Mouse (Mus musculus) adrenal gland, postnatal 25 days (tissue): ENCODE measurements around the gene Ryk. TPM values are rescaled to one million over a fixed set of nuclear protein-coding genes. Genes with fewer than 3 reads are reported as not detected.

Source experiments
- DNase-seq: peaks from one replicate; pipeline ENCODE4 v3.0.0; 2021; ENCODE audit warnings: mixed read lengths
- long read RNA-seq: library from polyadenylated mRNA; stranded (forward); transcript quantifications from one replicate; pipeline ENCODE4 v2.0.0, GENCODE M21; 2021
- total RNA-seq: library from RNA; stranded (reverse); gene quantifications from 2 replicates; pipeline ENCODE4 v1.2.3, GENCODE M21; 2021

The Ryk gene
- 55.2 and 57.1 TPM in 2 replicates for total RNA-seq
- long read RNA-seq, transcript Ryk-201 (15 exons, 2,852 nt): minor isoform, 24 of 66 reads
- long read RNA-seq, transcript Ryk-203 (15 exons, 2,505 nt): major isoform, 33 of 66 reads
- long read RNA-seq, partial matches to known transcripts: 6 of 66 reads
- long read RNA-seq, other reads (novel, unspliced or antisense): 2 of 66 reads

DNA sequence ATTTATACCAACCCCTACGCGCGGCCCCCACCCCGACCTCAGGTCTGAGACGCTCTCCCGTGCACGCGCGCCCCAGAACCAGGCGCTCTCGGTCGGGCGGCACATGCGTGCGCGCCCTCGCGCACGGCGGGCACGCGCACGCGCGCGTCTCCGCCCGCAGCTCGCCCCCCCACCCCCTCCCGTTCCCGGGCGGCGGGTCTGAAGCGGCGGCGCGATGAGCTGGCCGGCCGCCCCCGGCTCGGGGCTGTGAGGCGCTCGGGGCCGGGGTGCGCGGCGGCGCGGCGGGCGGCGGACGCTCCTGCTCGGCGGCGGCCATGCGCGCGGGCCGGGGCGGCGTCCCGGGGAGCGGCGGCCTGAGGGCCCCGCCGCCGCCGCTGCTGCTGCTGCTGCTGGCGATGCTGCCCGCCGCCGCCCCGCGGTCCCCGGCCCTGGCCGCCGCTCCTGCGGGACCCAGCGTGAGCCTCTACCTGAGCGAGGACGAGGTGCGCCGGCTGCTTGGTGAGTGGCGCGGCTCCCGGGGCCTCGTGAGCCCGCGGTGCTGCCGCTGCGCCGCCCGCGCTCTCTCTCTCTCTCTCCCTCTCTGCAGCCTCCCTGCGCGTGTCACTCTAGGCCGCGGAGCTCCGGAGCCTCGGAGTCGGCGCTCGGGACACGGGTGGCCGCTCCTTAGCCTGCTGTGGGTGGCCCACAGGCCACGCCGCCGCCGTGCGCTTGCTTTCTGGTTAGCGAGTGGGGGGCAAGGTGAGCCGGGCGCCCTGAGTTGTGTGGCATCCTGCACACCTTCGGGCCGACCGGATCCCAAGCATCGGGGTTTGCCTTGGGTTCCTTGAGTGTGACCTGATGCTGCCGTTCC, at the start of gene Ryk:
Gene Ryk (plus strand): TSS at position 176 of the 850 bp plus-strand sequence.
- peak; percentile 79 for DNase-seq

DNA sequence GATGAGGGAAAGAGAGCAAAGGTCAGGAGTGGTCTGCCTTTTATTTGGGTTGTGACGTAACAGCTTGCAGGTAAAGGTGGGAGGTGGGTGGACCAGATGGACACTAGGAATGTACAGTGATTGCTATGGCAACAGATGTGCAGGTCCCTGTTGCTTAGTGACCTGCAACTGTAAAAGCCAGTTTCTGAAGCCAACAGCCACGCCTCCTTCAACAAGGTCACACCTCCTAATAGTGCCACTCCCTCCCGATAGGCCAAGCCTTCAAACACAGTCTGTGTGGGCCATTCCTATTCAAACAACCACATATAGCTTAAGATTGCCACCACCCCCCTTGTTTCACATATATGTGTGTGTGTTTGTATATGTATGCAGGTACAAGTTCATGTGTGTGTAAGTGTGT, 45.2 kb upstream of the Ryk start:
- no peak for DNase-seq

DNA sequence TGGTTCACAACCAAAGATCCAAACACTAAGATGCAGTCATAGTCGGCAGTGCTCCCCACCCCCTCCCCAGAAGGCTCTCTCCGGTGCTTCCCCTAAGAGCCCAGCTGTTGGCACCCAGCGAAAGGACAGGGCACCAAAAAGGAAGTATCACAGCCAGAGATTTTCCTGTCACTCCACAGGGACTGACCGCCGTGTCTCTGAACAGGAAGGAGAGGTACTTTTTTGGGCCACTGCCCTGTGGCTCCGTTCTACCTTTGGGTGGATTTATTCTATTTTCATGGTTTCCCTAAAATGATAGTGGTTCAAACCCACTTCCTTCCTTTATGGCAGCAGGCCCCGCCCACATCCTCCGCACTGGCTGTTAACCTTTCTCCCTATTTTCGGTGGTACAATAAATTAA, 42.9 kb upstream of the Ryk start:
- peak; percentile 15 for DNase-seq

DNA sequence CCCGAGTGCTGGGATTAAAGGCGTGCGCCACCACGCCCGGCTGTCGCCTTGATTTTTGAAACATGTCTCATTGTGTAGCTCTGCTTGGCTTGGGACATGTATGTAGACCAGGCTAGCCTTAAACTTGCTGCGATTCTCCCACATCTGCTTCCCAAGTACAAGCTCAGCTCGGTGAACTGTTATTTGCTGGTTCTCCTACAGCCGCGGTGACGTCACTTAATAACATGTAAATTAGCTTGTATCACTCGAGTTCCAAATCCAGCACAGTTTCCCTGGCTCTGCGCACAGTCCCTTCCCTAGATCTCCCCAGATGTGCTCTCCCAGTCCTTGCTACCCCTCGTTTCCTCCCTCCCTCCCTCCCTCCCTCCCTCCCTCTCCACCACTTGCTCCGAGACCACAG, 41.9 kb upstream of the Ryk start:
- DNase-seq: no peak

DNA sequence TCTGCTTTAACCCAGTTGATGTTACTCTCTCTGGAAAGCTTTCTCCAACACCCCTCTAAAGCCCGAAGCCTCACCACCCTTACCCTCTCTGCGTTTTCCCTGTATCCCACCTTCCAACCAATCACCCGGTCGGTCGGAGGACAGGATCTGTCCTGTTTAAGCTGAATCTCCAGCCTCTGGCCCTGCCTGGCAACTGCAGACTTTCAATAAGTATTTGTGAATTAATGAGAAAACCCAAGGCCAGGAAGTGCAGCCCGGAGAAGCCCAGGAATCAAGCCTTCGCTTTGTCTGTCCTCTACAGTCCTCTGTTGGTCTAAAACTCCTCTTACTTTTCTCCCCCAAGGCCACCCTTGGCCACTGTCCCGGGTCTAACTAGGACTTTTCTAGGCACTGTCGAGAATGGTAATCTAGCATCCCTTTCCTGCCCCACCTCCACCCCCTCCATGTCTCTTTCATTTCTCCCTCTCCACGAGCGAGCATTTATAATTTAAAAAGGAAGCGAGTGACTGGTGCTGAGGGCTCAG, 41.4 kb upstream of the Ryk start:
- peak; percentile 47 for DNase-seq

DNA sequence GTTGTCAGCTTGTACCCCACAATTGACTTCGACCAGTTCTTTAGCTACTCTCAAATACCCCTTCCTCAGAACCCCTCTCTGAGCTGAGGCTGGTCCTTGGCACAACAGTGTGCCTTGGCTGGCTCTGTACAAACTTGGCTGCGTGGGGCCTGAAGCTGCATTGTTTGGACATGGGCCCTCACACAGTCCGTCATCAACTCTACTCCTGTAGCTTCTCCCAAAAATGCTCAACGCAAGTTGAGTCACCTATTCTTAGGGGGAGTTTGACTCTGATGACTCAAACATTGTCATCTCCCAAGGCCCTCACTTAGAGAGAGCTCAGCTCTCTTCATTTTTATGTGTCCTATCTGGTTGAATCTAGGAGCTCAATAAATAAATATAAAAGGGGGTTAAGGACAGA, 36.3 kb upstream of the Ryk start:
- no peak for DNase-seq

DNA sequence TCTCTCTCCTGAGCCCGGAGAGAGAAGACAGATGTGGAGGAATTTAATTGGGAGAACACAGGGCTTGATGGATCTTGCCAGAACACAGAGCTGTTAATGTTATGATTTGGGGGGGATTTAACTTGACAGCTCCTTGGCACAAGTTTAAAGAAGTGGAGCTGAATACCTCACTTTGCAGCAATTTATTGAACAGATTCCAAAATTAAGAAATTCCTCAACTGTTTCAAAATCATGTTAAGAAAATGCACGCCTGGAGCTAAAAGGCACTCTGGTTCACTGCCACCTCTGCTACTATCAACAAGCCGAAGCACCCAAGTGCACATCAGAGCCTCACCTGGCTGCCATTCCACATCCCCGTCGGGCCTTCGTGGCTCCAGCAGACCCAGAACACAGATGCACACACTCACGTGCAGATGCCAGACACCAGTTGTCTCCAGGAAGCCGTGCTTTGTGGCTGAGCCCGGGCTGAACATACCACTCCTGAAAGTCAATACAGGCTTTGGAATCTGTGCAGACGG, 28.6 kb upstream of the Ryk start:
- DNase-seq: no peak

DNA sequence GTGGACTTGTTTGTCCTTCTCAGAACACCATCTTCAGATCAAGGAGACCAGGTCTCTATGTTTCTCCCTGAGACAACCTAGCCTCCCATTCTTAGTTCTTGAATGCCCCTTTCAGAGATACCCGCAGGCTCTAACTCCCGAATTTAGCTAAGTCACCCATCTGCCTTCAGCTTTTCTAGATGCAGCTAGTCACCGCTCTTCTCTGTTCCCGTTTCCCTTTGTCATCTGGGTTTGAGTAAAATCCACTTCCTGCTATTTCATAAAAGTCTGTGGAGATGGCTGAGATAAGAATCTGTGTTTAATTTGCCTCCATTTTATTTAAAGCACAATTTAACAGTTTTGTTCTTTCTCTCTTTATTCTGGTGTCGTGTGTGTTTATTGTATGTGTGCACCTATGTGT, 23.5 kb upstream of the Ryk start:
- DNase-seq: no peak

DNA sequence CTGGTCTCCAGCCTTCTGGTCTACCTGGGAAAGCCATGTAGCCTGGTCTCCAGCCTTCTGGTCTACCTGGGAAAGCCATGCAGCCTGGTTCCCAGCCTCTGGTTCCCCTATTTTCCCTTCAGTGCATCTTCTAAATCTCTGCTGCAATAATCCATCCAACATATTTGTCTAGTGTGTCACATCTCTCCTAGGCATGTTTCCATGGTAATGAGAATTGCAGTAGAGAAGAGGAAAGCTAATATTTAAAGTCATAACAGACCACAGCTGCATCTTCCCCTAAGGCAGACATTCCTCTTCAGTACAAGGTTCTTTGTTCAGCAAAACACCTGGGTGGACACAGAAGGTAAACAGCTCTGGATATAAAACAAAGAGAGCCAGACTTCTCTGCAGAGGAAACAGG, 16.5 kb upstream of the Ryk start:
- no peak for DNase-seq

DNA sequence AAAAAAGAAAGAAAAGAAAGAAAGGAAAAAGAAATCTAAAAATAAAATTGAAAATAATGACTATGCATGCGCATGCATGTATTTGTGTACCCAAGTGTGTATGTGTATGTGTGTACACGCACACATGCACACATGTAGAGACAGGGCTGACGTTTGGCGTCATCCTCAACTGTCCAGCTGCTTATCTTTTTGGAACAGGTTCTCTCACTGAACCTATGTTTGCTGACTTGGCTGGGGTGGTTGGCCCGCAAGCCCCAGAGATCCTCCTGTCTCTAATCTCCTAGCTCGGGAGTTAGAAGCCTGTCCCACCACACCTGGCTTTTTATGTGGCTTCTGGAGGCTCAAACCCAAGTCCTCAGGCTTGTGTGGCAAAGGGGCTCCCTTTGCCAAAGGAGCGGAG, 6.1 kb upstream of the Ryk start:
- no peak for DNase-seq

DNA sequence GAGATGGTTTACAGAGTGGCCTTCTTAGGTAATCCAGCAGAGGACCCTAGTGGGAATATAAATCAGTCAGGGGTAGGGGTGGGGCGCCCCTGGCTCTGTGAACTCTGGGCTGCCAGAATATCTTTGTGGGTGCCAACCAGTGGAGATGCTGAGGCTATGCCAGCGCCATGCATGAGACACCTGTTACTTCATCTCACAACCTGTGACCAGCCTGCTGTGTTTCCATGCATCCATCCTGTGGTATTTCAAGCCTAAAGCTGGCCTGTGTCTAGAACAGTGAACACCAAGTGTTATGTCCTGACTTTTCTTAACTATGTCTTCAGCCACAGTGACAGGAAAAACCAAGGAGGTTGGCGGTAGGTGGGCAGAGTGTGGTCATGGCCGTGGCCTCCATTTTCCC, 3.2 kb upstream of the Ryk start:
- no peak for DNase-seq

DNA sequence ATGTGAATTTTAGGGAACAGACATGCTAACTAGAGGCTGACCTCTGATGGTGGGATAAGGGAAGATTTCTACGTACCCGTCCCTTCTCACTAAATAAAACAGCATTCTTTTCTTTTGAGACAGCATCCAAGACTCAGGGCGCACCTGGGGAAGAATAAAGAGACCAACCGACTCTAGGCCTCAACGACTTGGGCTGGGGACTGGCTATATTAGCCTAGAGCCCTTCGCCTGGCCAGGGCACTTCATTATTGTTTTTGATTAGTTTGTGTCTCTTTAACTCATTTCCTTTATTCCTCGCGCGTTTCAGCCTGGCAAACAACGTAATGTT, 339 bp upstream of the Ryk start:
- DNase-seq: no peak

DNA sequence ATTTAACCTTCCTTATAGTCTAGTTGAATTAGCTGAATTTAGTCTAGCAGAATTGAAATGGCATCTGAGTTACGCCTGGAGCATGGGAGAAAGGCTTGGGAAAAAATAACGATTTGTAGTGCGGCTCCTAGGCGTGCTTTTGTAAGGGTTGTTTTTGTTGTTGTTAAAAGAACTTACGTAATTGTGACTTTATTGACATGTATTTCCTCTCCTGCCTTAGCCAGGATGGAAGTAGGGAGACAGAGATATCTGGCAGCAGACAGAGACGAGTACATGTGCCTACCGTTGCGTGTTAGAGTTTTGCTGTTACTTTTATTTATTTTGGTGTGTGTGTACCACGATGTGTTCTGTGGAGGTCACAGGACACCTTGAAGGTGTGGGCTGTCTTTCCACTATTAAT, 1.6 kb downstream of the Ryk start:
- DNase-seq: no peak

DNA sequence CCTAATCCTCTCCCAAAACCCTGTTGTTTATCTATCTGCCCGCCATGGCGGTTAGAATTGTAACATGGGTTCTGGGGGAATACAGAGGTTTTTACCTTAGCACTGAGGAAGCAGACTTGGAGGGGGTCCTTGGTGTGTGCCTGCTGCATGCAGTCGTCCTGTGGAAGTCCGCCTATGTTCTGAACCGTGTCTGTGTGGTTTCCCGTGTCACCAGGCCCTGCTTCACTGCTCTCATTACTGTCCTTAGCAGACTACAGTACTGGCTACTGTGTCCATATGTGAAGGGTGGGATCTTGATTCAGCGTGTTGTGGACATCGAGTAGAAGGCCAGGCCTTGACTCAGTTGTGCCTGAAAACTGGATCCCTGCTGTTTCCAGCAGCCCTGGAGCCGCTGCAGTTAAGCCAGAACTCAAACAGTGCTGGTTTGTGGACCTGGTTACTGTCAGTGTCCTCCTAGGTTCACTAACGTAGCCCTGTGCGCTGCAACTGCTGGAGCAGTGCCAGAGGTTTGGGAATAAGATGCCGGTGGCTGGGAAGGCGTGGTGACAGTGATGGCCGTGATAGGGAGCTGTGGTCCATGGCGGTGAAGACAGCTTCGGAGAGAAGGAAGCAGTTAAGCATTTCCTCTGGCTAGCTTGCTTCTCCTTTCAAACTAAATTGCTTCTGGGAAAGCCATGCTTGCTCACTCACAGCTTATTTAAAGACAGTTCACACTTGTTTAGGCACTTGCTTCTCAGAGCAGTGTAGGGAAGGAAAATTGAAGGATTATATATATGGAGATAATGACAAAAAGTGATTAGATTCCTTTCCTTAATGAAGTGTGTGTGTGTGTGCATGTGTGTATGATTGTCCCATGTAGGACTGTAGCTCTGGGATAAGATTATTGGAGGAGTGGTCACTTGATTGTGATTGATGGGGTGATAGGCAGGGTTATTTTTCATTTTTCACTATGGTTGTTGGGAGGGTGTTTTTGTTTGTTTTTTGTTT, 6.4 kb downstream of the Ryk start:
- peak; percentile 53 for DNase-seq

DNA sequence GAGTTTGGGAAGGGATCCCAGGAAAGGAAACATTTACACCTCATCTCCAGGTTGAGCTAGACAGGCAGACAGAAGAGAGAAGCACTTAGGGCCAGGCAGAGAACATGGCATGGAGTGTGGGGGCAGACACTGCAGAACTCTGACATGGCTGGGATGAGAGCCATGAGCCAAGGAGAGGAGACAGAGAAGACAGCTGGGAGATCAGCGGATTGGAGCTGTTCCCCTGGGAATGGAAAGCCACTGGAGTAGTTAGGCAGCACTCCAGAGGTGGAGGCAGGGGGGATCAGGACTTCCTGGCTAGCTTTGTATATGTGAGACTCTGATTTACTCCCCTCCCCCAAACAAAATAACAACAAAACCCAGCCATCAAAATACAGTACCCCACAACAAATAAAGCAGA, 7.1 kb downstream of the Ryk start:
- DNase-seq: no peak

DNA sequence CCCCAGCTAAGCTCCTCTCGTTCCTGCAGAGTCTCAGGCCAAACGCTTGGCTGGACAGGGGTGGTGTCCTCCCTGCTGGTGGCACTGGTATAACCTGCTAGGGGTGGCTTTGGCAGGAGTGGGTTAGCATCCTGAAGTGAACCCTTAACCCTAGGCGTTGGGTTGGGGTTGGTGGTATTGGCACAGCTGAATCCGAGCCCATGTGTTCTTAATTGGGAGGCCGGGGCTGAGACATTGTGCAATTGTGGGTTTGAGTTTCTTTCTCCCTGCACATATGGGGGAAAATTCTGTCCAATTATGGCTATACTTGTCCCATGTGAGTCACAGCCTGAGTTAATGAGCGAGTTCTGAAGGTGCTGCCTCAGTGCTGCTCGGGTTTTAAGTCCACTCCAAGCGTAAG, 7.8 kb downstream of the Ryk start:
- DNase-seq: no peak

DNA sequence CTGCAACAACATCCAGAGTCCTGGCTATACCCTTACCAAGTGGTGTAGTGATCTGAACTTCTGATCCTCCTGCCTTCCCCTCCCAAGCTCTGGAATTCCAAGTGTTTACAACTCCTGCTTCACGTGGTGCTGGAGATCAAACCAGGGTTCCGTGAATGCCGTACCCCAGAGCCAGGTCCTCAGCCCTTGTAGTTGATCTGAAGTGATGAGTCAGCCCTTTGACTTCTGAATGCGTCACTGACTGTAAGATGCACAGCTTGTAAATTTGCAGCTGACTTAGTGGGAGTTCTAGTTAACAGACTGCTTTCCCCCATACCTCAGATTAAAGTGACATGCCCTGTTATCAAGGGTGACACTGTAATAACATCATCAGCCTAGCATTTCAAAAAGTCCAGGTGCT, 8.9 kb downstream of the Ryk start:
- no peak for DNase-seq

DNA sequence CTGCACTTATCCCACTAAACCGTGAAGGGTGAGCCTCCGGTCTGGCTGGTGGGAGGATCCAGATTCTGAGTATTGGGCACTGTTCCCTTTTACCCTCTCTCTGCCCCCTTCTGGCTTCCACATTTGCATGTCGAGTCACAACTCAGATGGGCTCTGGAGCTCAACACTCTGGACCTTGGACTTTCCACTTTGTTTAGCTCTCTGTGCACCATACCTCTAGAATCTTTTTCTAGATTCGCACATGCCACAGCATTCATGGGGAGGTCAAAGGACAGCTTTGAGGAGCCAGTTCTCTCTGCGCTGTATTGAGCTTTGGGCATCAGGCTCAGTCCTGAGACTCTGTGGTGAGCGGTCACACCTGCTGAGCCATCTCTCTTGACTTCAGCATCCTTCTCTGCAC, 11.1 kb downstream of the Ryk start:
- no peak for DNase-seq

DNA sequence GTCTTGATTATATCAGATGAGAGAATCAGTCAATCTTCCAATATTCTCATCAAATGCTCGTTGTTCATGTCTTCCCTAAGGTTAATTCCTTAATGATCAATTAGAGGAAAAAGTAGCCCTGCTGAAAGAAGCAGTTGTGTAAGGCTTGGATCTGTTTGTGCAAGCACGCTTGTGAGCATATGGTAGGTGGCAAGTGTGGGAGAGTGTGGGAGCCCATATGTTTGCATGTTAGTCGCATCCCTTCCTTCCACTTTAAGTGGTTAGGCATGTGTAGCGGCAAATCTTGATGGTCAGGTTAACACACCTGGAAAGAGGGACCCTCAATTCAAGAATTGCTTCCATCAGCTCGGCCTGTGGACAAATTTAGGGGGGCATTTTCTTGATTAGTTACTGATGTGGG, 11.6 kb downstream of the Ryk start:
- DNase-seq: no peak

DNA sequence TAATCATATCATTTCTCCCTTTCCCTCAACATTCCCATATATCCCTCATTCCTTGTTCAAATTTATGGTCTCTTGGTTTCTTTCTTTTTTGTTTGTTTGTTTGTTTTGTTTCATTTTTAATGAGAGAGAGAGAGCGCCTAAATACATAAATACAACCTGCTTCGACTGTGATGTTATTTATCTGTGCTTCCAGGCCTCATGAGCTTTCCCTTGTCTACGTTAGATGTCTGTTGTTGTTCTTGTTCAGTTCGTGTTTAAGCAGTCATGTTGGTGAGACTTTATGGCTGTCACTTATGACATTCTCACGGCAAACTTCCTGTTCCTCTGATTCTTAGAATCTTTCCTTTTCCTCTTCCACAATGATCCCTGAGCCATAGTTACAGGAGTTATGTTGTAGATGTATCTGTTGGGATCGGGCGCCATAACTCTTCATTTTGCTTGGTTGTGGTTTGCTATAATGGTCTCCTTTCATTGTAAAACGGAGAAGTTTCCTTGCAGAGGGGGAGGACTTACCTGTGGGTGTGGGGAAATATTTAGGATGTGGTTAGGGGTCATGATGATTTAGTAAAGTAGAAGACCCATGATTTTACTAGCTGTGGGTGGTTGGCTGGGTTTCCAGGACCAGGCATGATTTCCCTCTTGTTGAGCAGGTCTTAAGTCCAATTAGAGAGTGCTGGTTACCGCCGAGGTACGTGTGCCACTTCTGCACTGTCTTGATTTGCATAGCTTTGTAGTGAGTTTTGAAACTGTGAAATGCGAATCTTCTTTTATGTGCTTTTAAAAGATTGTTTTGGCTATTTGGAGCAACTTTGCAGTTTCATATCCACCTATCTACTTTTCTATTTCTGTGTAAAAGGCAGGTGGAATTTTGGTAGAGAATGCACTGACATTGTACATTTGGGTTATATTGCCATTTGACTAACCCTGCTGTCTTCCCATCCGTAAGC, 17.6 kb downstream of the Ryk start:
- no peak for DNase-seq

DNA sequence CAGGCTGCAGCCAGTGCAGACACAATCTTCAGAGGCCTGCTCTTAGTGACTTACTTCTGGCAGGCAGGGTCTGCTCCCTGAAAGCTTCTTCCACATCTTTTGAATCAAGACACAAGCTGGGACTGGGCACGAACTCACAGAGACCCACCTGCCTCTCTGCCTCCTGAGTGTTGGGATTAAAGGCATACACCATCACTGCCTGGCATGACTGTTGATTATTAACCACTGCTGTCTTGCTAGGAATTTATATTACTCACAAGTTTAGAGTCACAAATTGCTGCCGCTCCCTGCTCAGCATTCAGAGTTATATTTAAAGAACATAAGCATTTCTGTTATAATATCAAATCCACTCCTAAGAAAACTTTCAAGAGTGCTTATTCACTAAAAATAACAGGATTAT, 23.1 kb downstream of the Ryk start:
- DNase-seq: no peak

DNA sequence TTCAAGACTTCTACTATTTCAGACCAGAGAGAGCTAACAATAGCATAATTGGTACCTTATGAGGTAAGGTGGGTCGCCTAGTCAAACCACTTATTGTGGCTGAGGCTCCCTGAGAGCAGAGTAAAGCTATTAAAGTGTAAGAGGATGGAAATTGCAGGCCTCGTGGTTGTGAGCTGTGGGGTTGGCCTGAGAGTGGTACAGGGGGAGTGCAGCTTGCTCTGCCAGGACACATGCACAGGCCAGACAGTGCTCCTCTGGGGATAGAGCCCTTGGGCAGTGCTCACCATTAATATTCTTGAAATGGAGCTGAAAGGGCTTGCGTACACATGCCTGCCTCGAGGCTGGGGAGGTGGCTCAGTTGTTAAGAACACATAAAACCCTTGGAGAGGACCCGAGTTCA, 23.6 kb downstream of the Ryk start:
- DNase-seq: no peak
